Mouse (Mus musculus) gastrocnemius, adult 2 months (tissue): ENCODE results near the gene Hcst. TPM values are rescaled to one million over a fixed set of nuclear protein-coding genes. Genes with fewer than 3 reads are reported as not detected.

ENCODE experiments used
- DNase-seq: peaks from one replicate; pipeline ENCODE4 v3.0.0; 2022
- H3K27ac ChIP-seq: fragments of 200-600 bp; 2 replicates; pipeline ENCODE4 v1.8.1; 2022; ENCODE audit warnings: mild to moderate bottlenecking
- H3K4me3 ChIP-seq: fragments of 200-600 bp; 2 replicates; pipeline ENCODE4 v1.8.1; 2022; ENCODE audit warnings: mild to moderate bottlenecking, moderate library complexity
- CTCF ChIP-seq: fragments of 200-600 bp; IDR thresholded peaks from 2 replicates; pipeline ENCODE4 v1.8.1; 2022; ENCODE audit warnings: antibody characterized with exemption, mild to moderate bottlenecking, moderate library complexity
- intact Hi-C: fragments of 180-260 bp; cut with DNase I; formaldehyde crosslinking; loops from one replicate; pipeline ENCODE4 v1.15.1; 2025
- total RNA-seq, 2 experiments: library from RNA; stranded (reverse); gene quantifications; 2 replicates each; pipeline ENCODE4 v1.2.3; 2021

The Hcst gene
- total RNA-seq, 2 experiments from 2014 or later: not detected

- H3K4me3 ChIP-seq: peak within 1 kb of the TSS; percentile 71
- DNase-seq: peak; percentile 55
- H3K27ac ChIP-seq: no peak within 1 kb of the TSS
- no peak for TF ChIP-seq CTCF
- intact Hi-C loops: no loop called here
These were observed 25.5 kb upstream of the Hcst start, which contains the start of gene Aplp1 for GRCm38 (mm10) chr7:30444971-30445751. Gene Aplp1 (minus strand): TSS chr7:30445535.

- Histone ChIP-seq H3K4me3 (peak overlapping the region; percentile 71), H3K27ac (no peak overlapping the region)
- TF ChIP-seq CTCF: no peak
- intact Hi-C loops: no loop called here
- no peak for DNase-seq
These were observed 24.7 kb upstream of the Hcst start for GRCm38 (mm10) chr7:30444154-30444970.

GRCm38 (mm10) chr7:30443696-30444095, 24.0 kb upstream of the Hcst start:
- no peak for TF ChIP-seq CTCF
- no peak for DNase-seq
- no peak overlapping the region for H3K4me3 ChIP-seq
- intact Hi-C loops: no loop called here
- H3K27ac ChIP-seq: no peak overlapping the region

GRCm38 (mm10) chr7:30440697-30441096, 21.0 kb upstream of the Hcst start:
- DNase-seq: no peak
- H3K4me3 ChIP-seq: no peak overlapping the region
- no peak overlapping the region for H3K27ac ChIP-seq
- TF ChIP-seq CTCF: peak; percentile 58
- intact Hi-C loops: no loop called here

- Histone ChIP-seq H3K4me3 (no peak overlapping the region), H3K27ac (no peak overlapping the region)
- intact Hi-C loops: no loop called here
- TF ChIP-seq CTCF: no peak
- no peak for DNase-seq
These were observed 20.1 kb upstream of the Hcst start for GRCm38 (mm10) chr7:30439734-30440133.

- intact Hi-C loops: no loop called here
- TF ChIP-seq CTCF: no peak
- no peak for DNase-seq
- H3K4me3 ChIP-seq: no peak overlapping the region
- no peak overlapping the region for H3K27ac ChIP-seq
These were observed 17.2 kb upstream of the Hcst start for GRCm38 (mm10) chr7:30436879-30437278.

GRCm38 (mm10) chr7:30435156-30435555, 15.5 kb upstream of the Hcst start:
- intact Hi-C loops: no loop called here
- H3K27ac ChIP-seq: no peak overlapping the region
- H3K4me3 ChIP-seq: no peak overlapping the region
- TF ChIP-seq CTCF: no peak
- no peak for DNase-seq

GRCm38 (mm10) chr7:30434701-30435100, 15.0 kb upstream of the Hcst start:
- no peak overlapping the region for H3K4me3 ChIP-seq
- DNase-seq: no peak
- no peak overlapping the region for H3K27ac ChIP-seq
- no peak for TF ChIP-seq CTCF
- intact Hi-C loops: no loop called here

- DNase-seq: peak; percentile 53
- no peak overlapping the region for H3K27ac ChIP-seq
- H3K4me3 ChIP-seq: no peak overlapping the region
- no peak for TF ChIP-seq CTCF
- intact Hi-C loops: no loop called here
These were observed 14.6 kb upstream of the Hcst start for GRCm38 (mm10) chr7:30434238-30434637.

- Histone ChIP-seq H3K4me3 (no peak overlapping the region), H3K27ac (no peak overlapping the region)
- DNase-seq: peak; percentile 67
- peak; percentile 57 for TF ChIP-seq CTCF
- intact Hi-C loops: loop anchor here (2.0 kb wide), 2 partner anchors 59 to 95 kb away; no protein-coding TSS in a partner anchor
These were observed 12.1 kb upstream of the Hcst start for GRCm38 (mm10) chr7:30431793-30432192.

- Histone ChIP-seq H3K27ac (no peak overlapping the region), H3K4me3 (no peak overlapping the region)
- no peak for TF ChIP-seq CTCF
- DNase-seq: no peak
- intact Hi-C loops: no loop called here
These were observed 10.5 kb upstream of the Hcst start for GRCm38 (mm10) chr7:30430191-30430590.

GRCm38 (mm10) chr7:30429327-30429726, 9.7 kb upstream of the Hcst start:
- intact Hi-C loops: no loop called here
- DNase-seq: no peak

GRCm38 (mm10) chr7:30423071-30423641, 3.5 kb upstream of the Hcst start:
- intact Hi-C loops: no loop called here
- TF ChIP-seq CTCF: no peak

More at GRCm38 (mm10) chr7:30429327-30429726, 9.7 kb upstream of the Hcst start:
- H3K4me3 ChIP-seq: no peak overlapping the region
- TF ChIP-seq CTCF: no peak
- H3K27ac ChIP-seq: no peak overlapping the region

More at GRCm38 (mm10) chr7:30423071-30423641, 3.5 kb upstream of the Hcst start:
- no peak for DNase-seq
- peak overlapping the region; percentile 84 for H3K4me3 ChIP-seq
- H3K27ac ChIP-seq: peak overlapping the region; percentile 69
